Mouse (Mus musculus) heart, embryonic 15.5 days (tissue): Measurements from ENCODE around the gene Hfe. TPM values are rescaled to one million over a fixed set of nuclear protein-coding genes. Genes with fewer than 3 reads are reported as not detected.
"Not testable (repeated sequence)": the region's sequence is repeated elsewhere in the genome, so short reads cannot be mapped to it uniquely, and the experiment has no call there.

ENCODE experiments used
- ATAC-seq: fragments of 200-750 bp; cut with Nextera tagmentation; replicated peaks from 2 replicates; pipeline ENCODE4 v1.8.0; 2017; ENCODE audit warnings: low read depth, moderate TSS enrichment; ENCODE audit not compliant: insufficient number of reproducible peaks, insufficient read depth, low FRiP score
- H3K27ac ChIP-seq: fragments of 300-500 bp; sonication (generic); 2 replicates; pipeline ENCODE4 v1.5.1; 2015; ENCODE audit warnings: mild to moderate bottlenecking, inconsistent platforms
- H3K27me3 ChIP-seq: fragments of 300-500 bp; sonication (generic); 2 replicates; pipeline ENCODE4 v1.6.1; 2015; ENCODE audit warnings: inconsistent platforms
- H3K36me3 ChIP-seq: fragments of 300-500 bp; sonication (generic); 2 replicates; pipeline ENCODE4 v1.6.1; 2015; ENCODE audit warnings: mild to moderate bottlenecking, inconsistent platforms
- H3K4me1 ChIP-seq: fragments of 300-500 bp; sonication (generic); replicated peaks from 2 replicates; pipeline ENCODE4 v1.6.1; 2015; ENCODE audit warnings: inconsistent platforms
- H3K4me2 ChIP-seq: fragments of 300-500 bp; sonication (generic); 2 replicates; pipeline ENCODE4 v1.6.1; 2015; ENCODE audit warnings: inconsistent platforms, mild to moderate bottlenecking, moderate library complexity
- H3K4me3 ChIP-seq: fragments of 300-500 bp; sonication (generic); 2 replicates; pipeline ENCODE4 v1.5.1; 2015; ENCODE audit warnings: mild to moderate bottlenecking, inconsistent platforms
- H3K9ac ChIP-seq: fragments of 300-500 bp; sonication (generic); 2 replicates; pipeline ENCODE4 v1.6.1; 2015; ENCODE audit warnings: mild to moderate bottlenecking, inconsistent platforms
- H3K9me3 ChIP-seq: fragments of 300-500 bp; sonication (generic); replicated peaks from 2 replicates; pipeline ENCODE4 v1.6.1; 2016; ENCODE audit warnings: inconsistent platforms
- WGBS: fragments of 180-500 bp; shearing (Covaris S2); methylation state at CpG from one replicate; pipeline ENCODE4 v1.1.7; 2015; ENCODE audit warnings: mixed read lengths; 5-methylcytosine and 5-hydroxymethylcytosine counted together
- polyA plus RNA-seq: library from polyadenylated mRNA; unstranded; fragments of >200 nt; fragmentation: Nextera tagmentation; extraction: Ambion mirVana; gene quantifications from 2 replicates; pipeline ENCODE4 v1.2.1, GENCODE M21; 2015

Gene Hfe
- polyA plus RNA-seq, 1 experiment from 2014 or later: 10.3 TPM

- ATAC-seq: no peak
- 2% methylated on average over 11 of the region's 11 CpGs for WGBS
- Histone ChIP-seq H3K9me3 (no peaks in the 10 kb centered on the region), H3K4me2 (peak overlapping the region; percentile 79), H3K9ac (peak overlapping the region; percentile 59), H3K27me3 (no peaks in the 10 kb centered on the region), H3K27ac (peak overlapping the region; percentile 94), H3K4me3 (peak overlapping the region; percentile 50), H3K4me1 (peaks cover 17% of the 10 kb centered on the region), H3K36me3 (no peaks in the 10 kb centered on the region)
Observed at GRCm38 (mm10) chr13:23751478-23751956, 40.9 kb upstream of the Hfe start.

- not testable (repeated sequence) for H3K36me3 ChIP-seq, H3K9me3 ChIP-seq, H3K27me3 ChIP-seq
- peak; percentile 20; the same call in 1 of the 2 replicates for ATAC-seq
- WGBS: 2% methylated on average over 35 of the region's 47 CpGs
- Histone ChIP-seq H3K9ac (peak within 1 kb of the TSS; percentile 59), H3K27ac (peak within 1 kb of the TSS; percentile 94), H3K4me2 (peak within 1 kb of the TSS; percentile 79), H3K4me3 (peak within 1 kb of the TSS; percentile 50), H3K4me1 (peaks cover 17% of the 10 kb centered on the region)
Observed at GRCm38 (mm10) chr13:23750839-23751477, 40.3 kb upstream of the Hfe start, which contains the start of gene Hist1h2ab. Gene Hist1h2ab, plus strand, starts transcription at chr13:23751126.

- Histone ChIP-seq H3K4me2 (no peak overlapping the region), H3K27me3 (no peaks in the 10 kb centered on the region), H3K9ac (no peak overlapping the region), H3K9me3 (no peaks in the 10 kb centered on the region), H3K36me3 (no peaks in the 10 kb centered on the region), H3K4me3 (no peak overlapping the region), H3K27ac (peak overlapping the region; percentile 42; the same call in 1 of the 2 replicates), H3K4me1 (peaks cover 20% of the 10 kb centered on the region)
- no peak for ATAC-seq
- 86% methylated on average over 5 of the region's 5 CpGs for WGBS
Observed at GRCm38 (mm10) chr13:23749563-23750121, 39.0 kb upstream of the Hfe start.

- no peak for ATAC-seq
- Histone ChIP-seq H3K9me3 (no peaks in the 10 kb centered on the region), H3K4me1 (peaks cover 25% of the 10 kb centered on the region), H3K4me2 (peak overlapping the region; percentile 70), H3K36me3 (no peaks in the 10 kb centered on the region), H3K27me3 (no peaks in the 10 kb centered on the region), H3K27ac (peak overlapping the region; percentile 99), H3K9ac (no peak overlapping the region), H3K4me3 (no peak overlapping the region)
- 12% methylated on average over 4 of the region's 4 CpGs for WGBS
Observed at GRCm38 (mm10) chr13:23747892-23748288, 37.2 kb upstream of the Hfe start.

GRCm38 (mm10) chr13:23747081-23747891 lies 36.6 kb upstream of the Hfe start:
- peaks cover 21% of the 10 kb centered on the region for H3K4me1 ChIP-seq
- WGBS: 7% methylated on average over 13 of the region's 13 CpGs
- ATAC-seq: peak; percentile 17

GRCm38 (mm10) chr13:23746201-23747080 lies 35.8 kb upstream of the Hfe start, which contains the start of gene Hist1h2bb:
Gene Hist1h2bb, plus strand, starts transcription at chr13:23746734.
- peak within 1 kb of the TSS; percentile 99 for H3K27ac ChIP-seq
- H3K9me3 ChIP-seq, H3K27me3 ChIP-seq, H3K36me3 ChIP-seq: not testable (repeated sequence)
- peak within 1 kb of the TSS; percentile 65 for H3K9ac ChIP-seq
- peak within 1 kb of the TSS; percentile 49 for H3K4me3 ChIP-seq
- peaks cover 22% of the 10 kb centered on the region for H3K4me1 ChIP-seq
- H3K4me2 ChIP-seq: peak within 1 kb of the TSS; percentile 70
- peak; percentile 92 for ATAC-seq
- under 1% methylated on average over 49 of the region's 58 CpGs for WGBS

More at GRCm38 (mm10) chr13:23747081-23747891, 36.6 kb upstream of the Hfe start:
- no peaks in the 10 kb centered on the region for H3K27me3 ChIP-seq
- peak overlapping the region; percentile 99 for H3K27ac ChIP-seq
- H3K4me2 ChIP-seq: peak overlapping the region; percentile 70
- no peaks in the 10 kb centered on the region for H3K9me3 ChIP-seq
- peak overlapping the region; percentile 39 for H3K4me3 ChIP-seq
- H3K36me3 ChIP-seq: no peaks in the 10 kb centered on the region
- peak overlapping the region; percentile 50; the same call in 1 of the 2 replicates for H3K9ac ChIP-seq

GRCm38 (mm10) chr13:23745381-23746161 lies 34.9 kb upstream of the Hfe start, which contains the start of gene Hist1h3c:
Gene Hist1h3c, minus strand, starts transcription at chr13:23745602.
- under 1% methylated on average over 24 of the region's 28 CpGs for WGBS
- H3K27me3 ChIP-seq: no peaks in the 10 kb centered on the region
- peak; percentile 53 for ATAC-seq

GRCm38 (mm10) chr13:23744421-23745380 lies 34.0 kb upstream of the Hfe start:
- peak overlapping the region; percentile 70 for H3K4me2 ChIP-seq
- no peaks in the 10 kb centered on the region for H3K9me3 ChIP-seq
- ATAC-seq: no peak
- H3K27ac ChIP-seq: peak overlapping the region; percentile 72
- peaks cover 30% of the 10 kb centered on the region for H3K4me1 ChIP-seq
- no peaks in the 10 kb centered on the region for H3K27me3 ChIP-seq
- 2% methylated on average over 20 of the region's 36 CpGs for WGBS
- H3K9ac ChIP-seq: peak overlapping the region; percentile 35; the same call in 1 of the 2 replicates
- H3K4me3 ChIP-seq: peak overlapping the region; percentile 49
- H3K36me3 ChIP-seq: no peaks in the 10 kb centered on the region

More at GRCm38 (mm10) chr13:23745381-23746161, 34.9 kb upstream of the Hfe start, which contains the start of gene Hist1h3c:
- Histone ChIP-seq H3K4me2 (peak within 1 kb of the TSS; percentile 70), H3K36me3 (no peaks in the 10 kb centered on the region), H3K4me3 (peak within 1 kb of the TSS; percentile 49), H3K9me3 (no peaks in the 10 kb centered on the region), H3K9ac (peak within 1 kb of the TSS; percentile 65), H3K4me1 (peaks cover 26% of the 10 kb centered on the region), H3K27ac (peak within 1 kb of the TSS; percentile 99)

- peak overlapping the region; percentile 72; the same call in 1 of the 2 replicates for H3K27ac ChIP-seq
- H3K4me3 ChIP-seq: no peak overlapping the region
- H3K27me3 ChIP-seq: no peaks in the 10 kb centered on the region
- peaks cover 33% of the 10 kb centered on the region for H3K4me1 ChIP-seq
- no peaks in the 10 kb centered on the region for H3K36me3 ChIP-seq
- H3K9me3 ChIP-seq: no peaks in the 10 kb centered on the region
- 43% methylated on average over 4 of the region's 4 CpGs for WGBS
- peak overlapping the region; percentile 70 for H3K4me2 ChIP-seq
- H3K9ac ChIP-seq: 0 out of 2 replicates have a peak overlapping the region, but pooled peaks have one; percentile 35
- ATAC-seq: no peak
Observed at GRCm38 (mm10) chr13:23743963-23744362, 33.3 kb upstream of the Hfe start.
